Mouse (Mus musculus) lung, embryonic 14.5 days (tissue): ENCODE measurements around the gene Chad. TPM values are rescaled to one million over a fixed set of nuclear protein-coding genes. Genes with fewer than 3 reads are reported as not detected.

ENCODE experiments used
- ATAC-seq: fragments of 200-750 bp; cut with Nextera tagmentation; 2 replicates; pipeline ENCODE4 v1.8.0; 2017; ENCODE audit warnings: mild to moderate bottlenecking, moderate TSS enrichment, moderate library complexity; ENCODE audit not compliant: insufficient read depth
- DNase-seq: peaks from one replicate; pipeline ENCODE4 v3.0.0-alpha.2; 2015
- H3K27ac ChIP-seq: fragments of 300-500 bp; sonication (generic); 2 replicates; pipeline ENCODE4 v1.5.1; 2014; ENCODE audit warnings: low read depth, mild to moderate bottlenecking, moderate library complexity
- H3K27me3 ChIP-seq: fragments of 300-500 bp; sonication (generic); 2 replicates; pipeline ENCODE4 v1.6.1; 2014; ENCODE audit warnings: low read length, control low read depth; ENCODE audit not compliant: insufficient read depth
- H3K36me3 ChIP-seq: fragments of 300-500 bp; sonication (generic); 2 replicates; pipeline ENCODE4 v1.6.1; 2014; ENCODE audit warnings: control low read depth; ENCODE audit not compliant: insufficient read depth
- H3K4me1 ChIP-seq: fragments of 300-500 bp; sonication (generic); 2 replicates; pipeline ENCODE4 v1.6.1; 2014; ENCODE audit warnings: antibody characterized with exemption, control low read depth; ENCODE audit not compliant: insufficient read depth
- H3K4me2 ChIP-seq: fragments of 300-500 bp; sonication (generic); 2 replicates; pipeline ENCODE4 v1.6.1; 2014; ENCODE audit warnings: mild to moderate bottlenecking
- H3K4me3 ChIP-seq: fragments of 300-500 bp; sonication (generic); 2 replicates; pipeline ENCODE4 v1.5.1; 2014; ENCODE audit warnings: low read depth, low read length
- H3K9ac ChIP-seq: fragments of 300-500 bp; sonication (generic); 2 replicates; pipeline ENCODE4 v1.6.1; 2014
- H3K9me3 ChIP-seq: fragments of 300-500 bp; sonication (generic); 2 replicates; pipeline ENCODE4 v1.6.1; 2016; ENCODE audit warnings: low read depth, low read length, control low read depth
- CTCF ChIP-seq: IDR thresholded peaks from 2 replicates; pipeline ENCODE4 v1.5.1; 2016; ENCODE audit warnings: antibody characterized with exemption, low read depth
- WGBS: fragments of 180-500 bp; shearing (Covaris S2); extraction: QIAGEN DNeasy Blood & Tissue Kit; methylation state at CpG from one replicate; pipeline ENCODE4 v1.1.7; 2014; 5-methylcytosine and 5-hydroxymethylcytosine counted together
- polyA plus RNA-seq: library from polyadenylated mRNA; unstranded; fragments of >200 nt; fragmentation: Nextera tagmentation; extraction: Ambion mirVana; gene quantifications from 2 replicates; pipeline ENCODE4 v1.2.1, GENCODE M21; 2014

Chad gene
- polyA plus RNA-seq, 1 experiment from 2014 or later: 1.6 TPM

- no peaks in the 10 kb centered on the region for H3K36me3 ChIP-seq
- no peak overlapping the region for H3K4me2 ChIP-seq
- no peak for TF ChIP-seq CTCF
- H3K4me3 ChIP-seq: no peak overlapping the region
- no peaks in the 10 kb centered on the region for H3K9me3 ChIP-seq
- H3K27me3 ChIP-seq: no peaks in the 10 kb centered on the region
- DNase-seq (no peak), ATAC-seq (no peak)
- H3K9ac ChIP-seq: no peak overlapping the region
- H3K4me1 ChIP-seq: no peaks in the 10 kb centered on the region
- no peak overlapping the region for H3K27ac ChIP-seq
- 79% methylated on average over 2 of the region's 2 CpGs for WGBS
These were observed 52.8 kb downstream of the Chad start for GRCm38 (mm10) chr11:94617646-94618045.

Other genes starting within 250 kb of the Chad start
- 93.2 and 95.8 TPM in 2 replicates for gene Luc7l3, start 243.1 kb upstream of the Chad start, polyA plus RNA-seq
- 29.8 and 30.9 TPM in 2 replicates for gene Ankrd40, start 237.0 kb upstream of the Chad start, polyA plus RNA-seq
- gene Abcc3, start 172.1 kb upstream of the Chad start, polyA plus RNA-seq: 3.1 and 3.7 TPM in 2 replicates
- gene Cacna1g, start 90.8 kb upstream of the Chad start, polyA plus RNA-seq: 12.9 and 13.5 TPM in 2 replicates
- 0.42 TPM in 1 of 2 replicates, not detected in the other for gene Spata20, start 78.9 kb upstream of the Chad start, polyA plus RNA-seq
- gene Epn3, start 65.1 kb upstream of the Chad start, polyA plus RNA-seq: 14.1 and 15.9 TPM in 2 replicates
- 3.2 and 3.3 TPM in 2 replicates for gene Mycbpap, start 43.3 kb upstream of the Chad start, polyA plus RNA-seq
- gene Rsad1, start 15.8 kb upstream of the Chad start, polyA plus RNA-seq: 3.6 and 4.2 TPM in 2 replicates
- 10.2 and 10.4 TPM in 2 replicates for gene Acsf2, start 36.8 kb downstream of the Chad start, polyA plus RNA-seq
- gene Lrrc59, start 64.7 kb downstream of the Chad start, polyA plus RNA-seq: 211 and 222 TPM in 2 replicates
- gene Mrpl27, start 88.7 kb downstream of the Chad start, polyA plus RNA-seq: 137 TPM in 2 replicates
- 30.0 and 35.4 TPM in 2 replicates for gene Eme1, start 88.9 kb downstream of the Chad start, polyA plus RNA-seq
- gene Xylt2, start 112.5 kb downstream of the Chad start, polyA plus RNA-seq: 25.0 and 31.5 TPM in 2 replicates
- gene Gm11541, start 139.5 kb downstream of the Chad start, polyA plus RNA-seq: 1.5 and 2.0 TPM in 2 replicates
- 0.20 and 0.21 TPM in 2 replicates for gene Cdc34b, start 176.7 kb downstream of the Chad start, polyA plus RNA-seq
- not detected in 2 replicates for gene Tmem92, start 217.7 kb downstream of the Chad start, polyA plus RNA-seq